Mouse (Mus musculus) liver, postnatal 0 days (tissue): ENCODE data around the gene Jak3. TPM values are rescaled to one million over a fixed set of nuclear protein-coding genes. Genes with fewer than 3 reads are reported as not detected.

Experiments
- ATAC-seq: fragments of 200-750 bp; cut with Nextera tagmentation; 2 replicates; pipeline ENCODE4 v1.8.0; 2017; ENCODE audit warnings: mild to moderate bottlenecking, moderate library complexity
- DNase-seq: peaks from one replicate; pipeline ENCODE4 v3.0.0-alpha.2; 2016
- H3K27ac ChIP-seq: fragments of 300-500 bp; sonication (generic); 2 replicates; pipeline ENCODE4 v1.5.1; 2014; ENCODE audit warnings: antibody characterized with exemption, moderate library complexity, mild to moderate bottlenecking, low read depth
- H3K27me3 ChIP-seq: fragments of 300-500 bp; sonication (generic); 2 replicates; pipeline ENCODE4 v1.6.1; 2014; ENCODE audit warnings: low read length, control low read depth, mixed read lengths; ENCODE audit not compliant: insufficient read depth
- H3K36me3 ChIP-seq: fragments of 300-500 bp; sonication (generic); replicated peaks from 2 replicates; pipeline ENCODE4 v1.6.1; 2014; ENCODE audit warnings: mild to moderate bottlenecking, control low read depth, low read length, moderate library complexity, mixed read lengths; ENCODE audit not compliant: insufficient read depth
- H3K4me1 ChIP-seq: fragments of 300-500 bp; sonication (generic); 2 replicates; pipeline ENCODE4 v1.6.1; 2014; ENCODE audit warnings: antibody characterized with exemption, mild to moderate bottlenecking, control low read depth; ENCODE audit not compliant: insufficient read depth
- H3K4me2 ChIP-seq: fragments of 300-500 bp; sonication (generic); 2 replicates; pipeline ENCODE4 v1.6.1; 2014; ENCODE audit warnings: low read depth, mild to moderate bottlenecking, low read length, moderate library complexity, mixed read lengths
- H3K4me3 ChIP-seq: fragments of 300-500 bp; sonication (generic); 2 replicates; pipeline ENCODE4 v1.5.1; 2014; ENCODE audit warnings: low read depth, low read length
- H3K9ac ChIP-seq: fragments of 300-500 bp; sonication (generic); replicated peaks from 2 replicates; pipeline ENCODE4 v1.6.1; 2014; ENCODE audit warnings: mild to moderate bottlenecking, moderate library complexity
- H3K9me3 ChIP-seq: fragments of 300-500 bp; sonication (generic); 2 replicates; pipeline ENCODE4 v1.6.1; 2016; ENCODE audit warnings: mild to moderate bottlenecking, control low read depth, low read length, mixed read lengths
- CTCF ChIP-seq: sonication (generic); IDR thresholded peaks from 2 replicates; pipeline ENCODE4 v1.5.1; 2016; ENCODE audit warnings: antibody characterized with exemption, low read depth
- EP300 ChIP-seq: IDR thresholded peaks from 2 replicates; pipeline ENCODE4 v1.6.1; 2016; ENCODE audit warnings: antibody characterized with exemption, low read depth, mild to moderate bottlenecking
- WGBS: fragments of 180-500 bp; shearing (Covaris S2); extraction: QIAGEN DNeasy Blood & Tissue Kit; methylation state at CpG from one replicate; pipeline ENCODE4 v1.1.7; 2014; ENCODE audit not compliant: insufficient replicate concordance; 5-methylcytosine and 5-hydroxymethylcytosine counted together
- polyA plus RNA-seq: library from polyadenylated mRNA; unstranded; fragments of >200 nt; fragmentation: Nextera tagmentation; extraction: Ambion mirVana; gene quantifications from 2 replicates; pipeline ENCODE4 v1.2.1, GENCODE M21; 2015

Gene Jak3
- polyA plus RNA-seq = 4.3 and 4.6 TPM in 2 replicates

DNA sequence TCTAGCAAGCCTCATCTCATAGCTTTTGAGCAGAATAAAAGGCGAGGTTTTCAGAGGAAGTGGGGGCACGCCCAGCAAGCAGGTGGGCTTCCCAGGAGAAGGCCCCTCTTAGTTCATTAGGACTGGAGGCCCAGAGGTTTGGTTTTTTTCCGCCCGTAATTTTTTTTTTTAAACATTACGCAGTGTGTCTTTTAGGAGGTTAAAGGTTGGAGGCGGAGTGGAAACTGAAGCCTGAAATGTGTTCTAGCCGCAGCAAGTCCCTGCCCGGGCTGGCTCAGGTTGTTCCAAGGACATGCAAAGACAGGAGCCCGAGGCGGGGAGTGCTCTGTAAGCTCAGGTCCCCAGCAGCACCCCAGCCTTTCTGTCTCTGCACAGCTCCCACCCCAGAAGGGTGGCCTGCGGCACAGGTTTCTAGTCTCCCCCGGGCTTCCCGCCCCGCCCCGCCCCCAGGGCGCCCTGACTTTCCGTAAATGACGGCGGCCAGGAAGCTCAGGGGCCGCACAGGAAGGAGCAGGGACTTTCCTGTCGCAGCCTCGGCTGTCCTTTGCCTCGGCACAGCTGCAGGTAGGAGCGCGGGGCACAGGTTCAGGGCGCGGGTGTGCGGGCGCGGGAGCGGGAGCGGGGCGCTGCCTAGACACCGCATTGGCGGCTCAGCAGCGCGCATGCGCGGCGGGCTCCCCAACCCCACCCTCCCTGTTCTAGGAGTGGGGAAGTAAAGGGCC is at the start of gene Jak3:
TSS of gene Jak3 (plus strand) at position 277 of the 722 bp plus-strand sequence.
- Histone ChIP-seq H3K9me3 (no peaks in the 10 kb centered on the region), H3K9ac (peak within 1 kb of the TSS; percentile 84), H3K4me1 (peaks cover 27% of the 10 kb centered on the region), H3K27ac (peak within 1 kb of the TSS; percentile 89), H3K4me3 (peak within 1 kb of the TSS; percentile 81), H3K36me3 (no peaks in the 10 kb centered on the region), H3K4me2 (peak within 1 kb of the TSS; percentile 93), H3K27me3 (0 out of 2 replicates have a peak, but pooled peaks cover 6% of the 10 kb centered on the region)
- TF ChIP-seq EP300 (no peak), CTCF (no peak)
- WGBS = 2% methylated on average over 35 of the region's 40 CpGs
- peak; percentile 81 for DNase-seq
- ATAC-seq = peak; percentile 65

DNA sequence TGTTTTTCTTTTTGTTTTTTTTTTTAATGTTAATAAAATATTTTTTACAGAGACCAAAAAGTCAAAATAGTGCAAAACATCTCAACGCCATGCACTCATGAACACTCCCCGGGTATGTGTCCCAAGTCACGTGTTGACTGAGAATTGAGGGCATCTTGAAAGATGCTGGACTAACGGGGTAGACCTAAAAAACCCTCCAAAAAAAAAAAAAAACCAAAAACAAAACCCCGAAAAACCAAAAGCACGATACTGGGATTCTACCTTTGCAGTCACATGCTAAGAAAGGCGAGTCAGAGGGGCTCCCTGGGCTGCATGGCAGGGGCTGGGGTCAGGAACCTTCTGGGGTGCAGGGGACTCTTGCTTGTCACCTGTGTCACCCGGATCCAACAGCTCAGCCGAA is 49.3 kb upstream of the Jak3 start:
- TF ChIP-seq CTCF (no peak), EP300 (no peak)
- DNase-seq (no peak), ATAC-seq (no peak)
- WGBS = 75% methylated on average over 9 of the region's 9 CpGs
- no peak overlapping the region for H3K4me3 ChIP-seq
- no peak overlapping the region for H3K9ac ChIP-seq
- H3K4me2 ChIP-seq = no peak overlapping the region
- H3K27ac ChIP-seq = no peak overlapping the region
- H3K9me3 ChIP-seq = peaks cover 17% of the 10 kb centered on the region
- H3K4me1 ChIP-seq = peaks cover 30% of the 10 kb centered on the region
- H3K36me3 ChIP-seq = peaks cover 32% of the 10 kb centered on the region
- peaks cover 16% of the 10 kb centered on the region for H3K27me3 ChIP-seq

DNA sequence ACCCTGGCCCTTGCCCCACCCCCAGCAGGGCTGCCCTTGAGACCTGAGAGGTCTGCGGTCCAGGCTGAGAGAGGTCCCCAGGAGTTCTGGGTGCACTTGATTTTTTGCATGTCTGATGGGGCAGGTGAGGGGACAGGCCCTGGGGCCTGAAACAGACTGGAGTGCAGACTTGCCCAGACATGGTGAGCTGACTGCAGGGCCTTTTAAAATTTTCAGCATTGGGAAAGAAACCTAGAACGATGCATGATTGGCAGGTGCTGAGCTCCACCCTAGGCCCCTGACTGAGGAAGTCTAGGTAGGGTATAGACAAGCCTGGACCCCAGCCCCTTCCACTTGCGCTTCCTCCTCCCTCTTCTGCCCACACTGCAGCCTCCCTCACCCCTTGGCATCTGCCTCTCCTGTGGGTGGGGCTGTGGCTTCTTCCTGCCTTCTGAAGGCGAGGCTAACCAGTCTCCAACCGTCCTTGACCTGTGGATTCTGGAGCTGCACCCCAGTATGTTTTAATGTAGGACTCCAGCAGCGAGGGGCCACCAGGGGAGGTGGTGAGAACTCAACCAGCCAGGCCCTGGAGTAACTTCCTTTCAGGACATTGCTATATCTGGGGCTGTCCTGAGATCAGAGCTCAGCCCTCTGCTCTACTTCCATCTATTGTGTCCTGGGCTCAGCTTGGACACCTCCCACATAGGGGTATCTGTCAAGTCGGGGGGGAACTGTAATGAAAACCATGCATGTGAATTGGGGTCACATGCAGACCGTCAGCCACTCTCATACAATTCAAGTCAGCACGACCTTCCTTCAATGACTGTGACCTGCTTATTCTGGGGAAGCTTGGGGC is 48.6 kb upstream of the Jak3 start:
- Histone ChIP-seq H3K4me1 (peaks cover 30% of the 10 kb centered on the region), H3K9me3 (peaks cover 11% of the 10 kb centered on the region), H3K27me3 (peaks cover 16% of the 10 kb centered on the region), H3K9ac (no peak overlapping the region), H3K27ac (peak overlapping the region; percentile 64), H3K36me3 (peaks cover 25% of the 10 kb centered on the region), H3K4me3 (no peak overlapping the region), H3K4me2 (peak overlapping the region; percentile 31; the same call in 1 of the 2 replicates)
- 27% methylated on average over 9 of the region's 9 CpGs for WGBS
- TF ChIP-seq EP300 (no peak), CTCF (no peak)
- DNase-seq (no peak), ATAC-seq (no peak)

DNA sequence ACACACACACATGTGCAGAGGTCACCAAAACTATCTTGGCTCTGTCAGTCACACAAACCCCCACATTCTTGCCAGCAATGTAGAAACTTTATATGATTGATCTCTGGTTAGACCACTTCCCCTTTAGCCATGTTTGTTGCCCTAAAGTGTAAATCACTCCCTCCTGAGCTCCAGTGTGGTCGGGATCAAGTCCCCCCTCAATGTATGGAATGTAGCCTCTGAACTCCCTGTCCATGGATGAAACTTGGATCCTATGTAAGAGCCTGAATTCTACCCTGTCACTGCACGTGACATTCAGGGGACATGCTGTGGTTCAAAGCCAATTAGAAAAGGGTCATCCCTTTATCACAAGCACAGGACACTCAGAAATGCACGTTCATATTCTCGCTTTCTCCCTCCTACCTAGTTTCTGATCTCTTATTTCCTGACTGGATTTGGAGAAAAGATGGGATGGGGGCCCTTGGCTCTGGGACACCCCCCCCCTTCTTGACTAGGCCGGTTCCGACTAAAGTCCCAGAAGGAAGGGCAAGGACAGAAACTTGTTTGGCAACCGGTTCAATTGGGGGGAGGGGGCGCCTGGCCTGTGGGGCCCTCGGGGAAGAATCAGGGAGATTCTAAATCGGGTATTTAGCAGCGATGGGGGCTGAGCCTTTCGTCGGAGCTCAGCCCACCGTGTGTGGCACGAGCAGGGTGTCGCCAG is 47.5 kb upstream of the Jak3 start:
- peak overlapping the region; percentile 59 for H3K9ac ChIP-seq
- peaks cover 3% of the 10 kb centered on the region; the same call in 1 of the 2 replicates for H3K9me3 ChIP-seq
- WGBS = 5% methylated on average over 16 of the region's 16 CpGs
- H3K4me3 ChIP-seq = peak overlapping the region; percentile 51
- H3K27ac ChIP-seq = peak overlapping the region; percentile 53; the same call in 1 of the 2 replicates
- ATAC-seq = no peak
- peaks cover 22% of the 10 kb centered on the region for H3K27me3 ChIP-seq
- no peak for DNase-seq
- TF ChIP-seq CTCF = no peak
- TF ChIP-seq EP300 = no peak
- peak overlapping the region; percentile 87 for H3K4me2 ChIP-seq
- H3K4me1 ChIP-seq = peaks cover 30% of the 10 kb centered on the region
- H3K36me3 ChIP-seq = peaks cover 14% of the 10 kb centered on the region

DNA sequence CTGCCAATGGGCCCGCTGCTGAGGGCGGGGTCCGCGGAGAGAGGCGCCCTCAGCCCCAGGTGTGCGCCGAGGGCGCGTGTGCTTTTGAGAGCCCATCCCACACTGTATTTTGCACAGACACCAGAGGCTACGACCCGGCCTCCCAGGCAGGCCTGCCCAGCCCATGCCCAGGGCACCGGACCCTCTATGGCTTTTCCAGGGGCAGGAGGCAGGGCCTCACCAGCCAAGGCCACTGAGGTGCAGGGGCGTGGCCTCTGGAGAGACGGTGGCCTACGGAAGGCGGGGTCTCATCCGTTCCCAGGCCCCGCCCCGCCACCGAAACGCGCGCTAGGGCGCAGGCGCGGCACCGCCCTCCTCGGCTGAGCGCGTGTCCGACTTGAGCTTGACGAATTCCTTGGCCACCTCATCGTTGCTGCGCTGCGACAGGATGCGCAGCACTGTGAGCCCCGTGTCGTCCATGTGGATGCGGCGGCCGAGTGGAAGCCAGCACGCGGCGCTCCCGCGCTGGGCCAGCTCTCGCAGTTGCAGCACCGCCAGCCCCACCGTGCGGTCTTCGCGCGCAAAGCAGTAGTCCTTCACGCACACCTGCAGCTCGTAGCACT is 46.9 kb upstream of the Jak3 start:
- DNase-seq (peak; percentile 90), ATAC-seq (peak; percentile 84)
- peak overlapping the region; percentile 59 for H3K9ac ChIP-seq
- H3K9me3 ChIP-seq = no peaks in the 10 kb centered on the region
- TF ChIP-seq EP300 (no peak), CTCF (peak; percentile 55)
- peaks cover 30% of the 10 kb centered on the region for H3K4me1 ChIP-seq
- under 1% methylated on average over 52 of the region's 55 CpGs for WGBS
- H3K27ac ChIP-seq = peak overlapping the region; percentile 53; the same call in 1 of the 2 replicates
- H3K27me3 ChIP-seq = peaks cover 28% of the 10 kb centered on the region
- H3K36me3 ChIP-seq = peaks cover 7% of the 10 kb centered on the region
- peak overlapping the region; percentile 87 for H3K4me2 ChIP-seq
- peak overlapping the region; percentile 51 for H3K4me3 ChIP-seq
